Mouse (Mus musculus): ENCODE results near the gene Arhgap15. TPM values are rescaled to one million over a fixed set of nuclear protein-coding genes. Genes with fewer than 3 reads are reported as not detected.

Gene Arhgap15
- total and polyA plus RNA-seq, 3 experiments: 1.5 to 2.8 TPM; not detected in 1

- H3K79me2 ChIP-seq (ENCODE audit: control insufficient read depth, insufficient read depth, low read length, poor library complexity): no peaks in the 10 kb centered on the region
- no peaks in the 10 kb centered on the region for H3K27me3 ChIP-seq (ENCODE audit: control insufficient read depth in 1 of 2, insufficient read depth in 2 of 2, low read length in 2 of 2)
- no peaks in the 10 kb centered on the region for H3K9me3 ChIP-seq (replicated peaks; ENCODE audit: insufficient read depth, low read length)
- H3K27ac ChIP-seq (ENCODE audit: control insufficient read depth, low read depth, low read length): no peak overlapping the region
- TF ChIP-seq CTCF (IDR thresholded peaks at IDR 0.05 in 2 of 3, conservative IDR thresholded peaks at IDR 0.05 in 1 of 3; ENCODE audit: control insufficient read depth in 1 of 3, insufficient read depth in 1 of 3, low read depth in 2 of 3, low read length in 3 of 3, poor library complexity in 1 of 3, severe bottlenecking in 1 of 3) (no peak), ZNF384 (IDR thresholded peaks at IDR 0.05; ENCODE audit: low read depth, low read length) (peak; percentile 28; the same call in 1 of the 2 replicates)
- H3K36me3 ChIP-seq (ENCODE audit: control insufficient read depth in 1 of 2, insufficient read depth in 2 of 2, low read length in 2 of 2): peaks cover 0 to 2% of the 10 kb centered on the region in 2 experiments; a peak in 2 of 4 replicates
- no peak overlapping the region for H3K4me3 ChIP-seq (ENCODE audit: control insufficient read depth in 1 of 2, insufficient read depth in 1 of 2, low read depth in 2 of 2, low read length in 2 of 2)
- H3K4me1 ChIP-seq (ENCODE audit: control insufficient read depth in 1 of 2, insufficient read depth in 2 of 2, low read length in 2 of 2): no peaks in the 10 kb centered on the region
- H3K9ac ChIP-seq (ENCODE audit: control insufficient read depth, low read depth, low read length, poor library complexity, severe bottlenecking): no peak overlapping the region
- no peak for DNase-seq (ENCODE audit: low read depth, low spot score)
These were observed 555.8 kb downstream of the Arhgap15 start for GRCm38 (mm10) chr2:44304261-44304970.

- no peaks in the 10 kb centered on the region for H3K27me3 ChIP-seq (ENCODE audit: control insufficient read depth in 1 of 2, insufficient read depth in 2 of 2, low read length in 2 of 2)
- no peaks in the 10 kb centered on the region for H3K4me1 ChIP-seq (ENCODE audit: control insufficient read depth in 1 of 2, insufficient read depth in 2 of 2, low read length in 2 of 2)
- no peak overlapping the region for H3K4me3 ChIP-seq (ENCODE audit: control insufficient read depth in 1 of 2, insufficient read depth in 1 of 2, low read depth in 2 of 2, low read length in 2 of 2)
- no peak overlapping the region for H3K9ac ChIP-seq (ENCODE audit: control insufficient read depth, low read depth, low read length, poor library complexity, severe bottlenecking)
- H3K79me2 ChIP-seq (ENCODE audit: control insufficient read depth, insufficient read depth, low read length, poor library complexity): no peaks in the 10 kb centered on the region
- TF ChIP-seq KAT2A (conservative IDR thresholded peaks at IDR 0.05; ENCODE audit: low read depth, low read length): no peak
- no peak for TF ChIP-seq EP300 (IDR thresholded peaks at IDR 0.05; ENCODE audit: low read depth in 1 of 2, low read length in 2 of 2)
- TF ChIP-seq TCF12 (IDR thresholded peaks at IDR 0.05; ENCODE audit: low read depth, low read length): no peak
- TF ChIP-seq HCFC1 (IDR thresholded peaks at IDR 0.05; ENCODE audit: low read depth, low read length): no peak
- no peak for TF ChIP-seq SIN3A (IDR thresholded peaks at IDR 0.05; ENCODE audit: low read length)
- no peak for TF ChIP-seq MYC (IDR thresholded peaks at IDR 0.05; ENCODE audit: low read depth, low read length)
- TF ChIP-seq POLR2AphosphoS2 (IDR thresholded peaks at IDR 0.05; ENCODE audit: low read length): no peak
- TF ChIP-seq GABPA (IDR thresholded peaks at IDR 0.05; ENCODE audit: low read depth, low read length): no peak
- no peak for TF ChIP-seq NELFE (IDR thresholded peaks at IDR 0.05; ENCODE audit: low read depth, low read length)
- no peak for DNase-seq (ENCODE audit: low read depth, low spot score)
- H3K36me3 ChIP-seq (ENCODE audit: control insufficient read depth in 1 of 2, insufficient read depth in 2 of 2, low read length in 2 of 2): peaks cover 0 to 2% of the 10 kb centered on the region in 2 experiments; a peak in 2 of 4 replicates
- no peak overlapping the region for H3K27ac ChIP-seq (ENCODE audit: control insufficient read depth, low read depth, low read length)
- no peaks in the 10 kb centered on the region for H3K9me3 ChIP-seq (replicated peaks; ENCODE audit: insufficient read depth, low read length)
These were observed 556.6 kb downstream of the Arhgap15 start for GRCm38 (mm10) chr2:44304971-44305808.

DNA sequence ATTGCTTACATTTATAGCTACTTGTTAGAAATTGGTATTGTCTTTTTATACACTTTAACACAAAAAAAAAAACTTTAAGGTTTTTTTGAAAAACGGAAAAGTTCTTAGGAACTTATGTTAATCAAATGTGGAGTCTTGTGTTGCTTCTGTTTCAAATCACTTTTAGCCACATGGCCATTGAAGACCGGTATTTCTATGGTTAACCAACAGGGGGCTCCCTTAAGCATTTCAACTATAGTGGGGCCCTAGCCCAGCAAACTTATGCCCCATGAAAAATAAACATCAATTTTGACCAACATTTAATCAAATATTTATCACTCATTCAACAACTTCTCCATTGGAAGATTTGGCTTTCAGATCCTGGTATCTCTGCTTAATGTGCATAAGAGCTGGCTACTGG is 557.5 kb downstream of the Arhgap15 start:
- H3K27me3 ChIP-seq (ENCODE audit: control insufficient read depth in 1 of 2, insufficient read depth in 2 of 2, low read length in 2 of 2): no peaks in the 10 kb centered on the region
- no peaks in the 10 kb centered on the region for H3K79me2 ChIP-seq (ENCODE audit: control insufficient read depth, insufficient read depth, low read length, poor library complexity)
- no peaks in the 10 kb centered on the region for H3K9me3 ChIP-seq (replicated peaks; ENCODE audit: insufficient read depth, low read length)
- H3K36me3 ChIP-seq (ENCODE audit: control insufficient read depth in 1 of 2, insufficient read depth in 2 of 2, low read length in 2 of 2): peaks cover 0 to 2% of the 10 kb centered on the region in 2 experiments; a peak in 2 of 4 replicates
- DNase-seq (ENCODE audit: low read depth, low spot score): peak; percentile 48
- H3K4me1 ChIP-seq (ENCODE audit: control insufficient read depth in 1 of 2, insufficient read depth in 2 of 2, low read length in 2 of 2): no peaks in the 10 kb centered on the region
- H3K9ac ChIP-seq (ENCODE audit: control insufficient read depth, low read depth, low read length, poor library complexity, severe bottlenecking): no peak overlapping the region
- H3K27ac ChIP-seq (ENCODE audit: control insufficient read depth, low read depth, low read length): no peak overlapping the region
- no peak overlapping the region for H3K4me3 ChIP-seq (ENCODE audit: control insufficient read depth in 1 of 2, insufficient read depth in 1 of 2, low read depth in 2 of 2, low read length in 2 of 2)
- no peak for TF ChIP-seq POLR2AphosphoS5 (IDR thresholded peaks at IDR 0.05; ENCODE audit: borderline replicate concordance, low read depth, low read length)
- no peak for TF ChIP-seq UBTF (IDR thresholded peaks at IDR 0.05; ENCODE audit: borderline replicate concordance, insufficient read depth, low read depth, low read length)
- no peak for TF ChIP-seq GABPA (IDR thresholded peaks at IDR 0.05; ENCODE audit: low read depth, low read length)
- TF ChIP-seq CHD2 (IDR thresholded peaks at IDR 0.05; ENCODE audit: low read length): no peak
- no peak for TF ChIP-seq MXI1 (IDR thresholded peaks at IDR 0.05; ENCODE audit: low read depth, low read length)
- TF ChIP-seq GATA1 (IDR thresholded peaks at IDR 0.05; ENCODE audit: low read depth, low read length): no peak
- no peak for TF ChIP-seq BHLHE40 (IDR thresholded peaks at IDR 0.05; ENCODE audit: borderline replicate concordance, low read depth, low read length)
- peak; percentile 12 to 55 (median 35); a peak in 3 of 6 replicates for TF ChIP-seq CTCF (IDR thresholded peaks at IDR 0.05 in 2 of 3, conservative IDR thresholded peaks at IDR 0.05 in 1 of 3; ENCODE audit: control insufficient read depth in 1 of 3, insufficient read depth in 1 of 3, low read depth in 2 of 3, low read length in 3 of 3, poor library complexity in 1 of 3, severe bottlenecking in 1 of 3)
- TF ChIP-seq TCF12 (IDR thresholded peaks at IDR 0.05; ENCODE audit: low read depth, low read length): no peak
- no peak for TF ChIP-seq CHD1 (IDR thresholded peaks at IDR 0.05; ENCODE audit: low read depth, low read length)
- no peak for TF ChIP-seq KAT2A (conservative IDR thresholded peaks at IDR 0.05; ENCODE audit: low read depth, low read length)
- peak; percentile 39 for TF ChIP-seq ZC3H11A (IDR thresholded peaks at IDR 0.05; ENCODE audit: low read depth, low read length)
- no peak for TF ChIP-seq POLR2A (IDR thresholded peaks at IDR 0.05; ENCODE audit: control insufficient read depth in 1 of 2, insufficient read depth in 1 of 2, low read depth in 1 of 2, low read length in 2 of 2, poor library complexity in 1 of 2)
- no peak for TF ChIP-seq MEF2A (IDR thresholded peaks at IDR 0.05; ENCODE audit: extremely low read depth, insufficient replicate concordance, low read depth, low read length, poor library complexity, severe bottlenecking)
- no peak for TF ChIP-seq ZNF384 (IDR thresholded peaks at IDR 0.05; ENCODE audit: low read depth, low read length)
- TF ChIP-seq RAD21 (IDR thresholded peaks at IDR 0.05; ENCODE audit: low read depth, low read length): peak; percentile 58
